Mouse (Mus musculus): ENCODE results near the gene Cd6.

Gene Cd6

DNA sequence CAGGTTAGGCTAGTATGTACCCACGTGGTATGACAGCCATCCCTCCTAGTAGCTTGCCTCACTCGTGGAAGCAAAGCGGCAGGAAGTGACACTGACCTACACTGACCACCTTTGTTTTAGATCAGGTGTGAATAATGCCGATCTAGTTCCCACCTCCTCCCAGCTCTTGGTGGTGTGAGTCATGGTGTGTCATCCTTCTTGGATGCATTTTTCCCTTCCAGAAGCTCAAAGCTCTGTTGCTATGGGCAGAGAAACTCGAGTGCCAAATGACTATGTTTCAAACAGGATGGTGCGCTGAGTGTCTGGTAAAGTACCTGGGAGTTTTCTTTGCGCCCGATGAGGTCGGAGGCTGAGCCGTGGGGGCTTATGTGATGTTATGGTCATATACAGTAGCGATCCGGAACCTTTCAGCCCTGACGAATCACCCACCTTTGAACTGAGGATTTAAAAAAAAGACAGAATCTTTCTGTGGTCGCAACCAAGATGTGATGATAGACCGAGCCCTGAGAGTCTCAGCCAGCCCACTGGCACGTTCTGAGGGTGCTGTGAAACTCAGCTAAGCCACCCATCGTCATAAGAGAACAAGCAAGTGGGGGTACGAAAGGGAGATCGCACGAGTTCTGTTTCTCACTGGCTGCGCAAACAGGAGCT, 66.4 kb downstream of the Cd6 start:
- DNase-seq (ENCODE audit: low read depth, low spot score): peak; percentile 89

DNA sequence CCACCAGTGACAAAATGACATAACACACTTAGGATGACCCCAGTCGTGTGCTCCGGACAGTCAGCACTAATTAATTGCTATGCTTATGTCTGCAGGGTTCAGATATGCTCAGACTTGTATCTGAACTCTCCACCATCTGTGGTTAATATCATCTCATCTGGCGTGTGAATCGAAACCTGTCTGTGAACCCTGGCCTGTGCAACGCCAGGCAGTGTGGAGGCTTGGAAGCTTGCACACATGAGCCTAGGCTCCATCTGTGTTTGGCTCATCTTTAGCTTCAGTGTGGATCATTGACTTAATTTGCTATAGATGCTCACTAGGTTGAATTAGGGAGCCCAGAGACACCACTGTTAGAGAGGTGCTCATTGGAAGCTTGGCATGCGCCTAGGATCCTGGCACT, 67.4 kb downstream of the Cd6 start:
- DNase-seq (ENCODE audit: low read depth, low spot score): peak; percentile 57

DNA sequence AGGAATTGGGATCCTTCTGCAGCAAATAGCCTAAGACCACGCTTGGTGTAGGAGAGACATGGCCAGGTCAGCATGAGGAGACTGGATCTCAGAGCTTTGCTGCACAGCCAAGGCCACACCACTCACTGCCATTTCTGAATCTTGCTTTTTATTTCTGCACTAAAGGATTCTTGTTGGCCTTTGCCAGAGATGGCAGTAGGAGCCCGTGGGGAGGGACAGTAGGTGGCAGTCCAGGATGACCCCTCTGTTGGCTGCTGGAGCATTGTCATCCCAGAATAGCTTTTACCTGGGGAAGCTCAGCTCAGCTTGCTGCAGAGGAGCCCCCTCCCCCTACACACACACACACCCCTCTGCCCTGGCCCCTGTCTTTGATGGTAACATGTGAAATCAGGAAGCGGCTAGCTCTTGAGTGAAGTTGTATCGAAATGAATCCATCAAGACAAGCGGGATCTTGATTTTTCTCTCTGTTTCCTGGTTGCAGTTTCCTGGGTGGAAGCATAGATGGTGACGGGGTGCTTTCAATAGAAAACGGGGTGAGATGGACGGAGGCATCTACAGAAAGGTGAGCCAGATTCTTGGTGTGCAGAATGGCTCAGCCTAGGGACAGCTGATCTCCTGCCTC, 68.0 kb downstream of the Cd6 start:
- DNase-seq (ENCODE audit: low read depth, low spot score): peak; percentile 57

DNA sequence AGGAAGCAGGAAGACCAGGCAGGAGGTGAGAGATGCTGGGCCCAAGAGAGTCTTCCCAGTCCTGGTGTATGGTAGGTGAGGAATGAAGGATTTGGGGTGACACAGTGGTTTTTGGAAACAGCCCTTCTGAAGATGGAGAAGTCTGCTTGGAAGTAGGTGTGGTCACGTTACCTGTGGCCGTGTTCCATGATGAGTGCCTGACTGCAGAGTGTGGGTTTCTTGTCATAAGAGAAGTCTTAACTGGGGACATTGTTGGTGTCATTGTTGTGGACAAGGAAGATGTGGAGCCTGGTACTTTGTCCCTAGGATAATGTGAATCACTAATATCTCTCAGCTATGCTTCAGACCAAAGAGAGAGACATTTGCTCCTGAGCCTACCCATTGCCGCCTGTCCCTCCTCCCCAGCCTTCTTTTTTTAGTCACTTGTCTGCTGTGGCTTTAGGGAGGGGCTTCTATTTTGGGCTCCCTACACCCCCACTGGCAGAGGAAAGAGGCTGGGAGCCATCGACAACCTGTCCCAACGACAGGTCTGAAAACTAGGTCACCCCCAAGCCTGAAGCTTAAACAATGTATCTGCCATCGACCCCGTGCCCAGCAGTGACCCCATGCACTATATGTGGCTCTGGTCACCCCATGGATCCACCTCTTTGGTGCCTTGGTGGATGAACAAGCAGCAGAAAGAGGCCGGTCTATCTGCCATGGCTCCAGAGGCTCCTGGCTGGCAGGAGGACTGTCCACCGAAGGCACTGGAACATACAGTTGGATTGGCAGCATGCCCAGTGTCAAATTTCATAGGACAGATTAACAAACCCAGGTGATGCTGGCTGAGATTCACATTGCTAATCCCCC, 69.7 kb downstream of the Cd6 start:
- DNase-seq (ENCODE audit: low read depth, low spot score): peak; percentile 55

DNA sequence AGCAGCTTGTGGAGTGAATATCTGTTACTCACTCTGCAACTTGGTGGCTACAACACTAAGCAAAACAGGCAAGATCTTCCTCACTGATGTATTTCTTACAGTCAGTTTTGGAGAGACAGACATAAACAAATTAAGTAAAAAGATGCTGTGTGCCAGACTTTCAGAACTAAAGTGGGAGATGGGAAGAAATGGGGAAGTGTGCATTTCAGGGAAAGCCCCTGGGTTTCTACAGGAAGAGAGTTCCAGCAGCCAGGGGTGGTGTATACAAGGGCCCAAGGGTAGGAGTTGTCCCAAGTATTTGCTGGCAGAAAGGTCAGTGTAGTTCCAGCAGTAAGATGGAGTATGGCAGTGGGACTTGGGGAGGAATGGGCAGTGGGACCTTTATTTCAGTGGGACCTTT, 70.3 kb downstream of the Cd6 start:
- DNase-seq (ENCODE audit: low read depth, low spot score): no peak

DNA sequence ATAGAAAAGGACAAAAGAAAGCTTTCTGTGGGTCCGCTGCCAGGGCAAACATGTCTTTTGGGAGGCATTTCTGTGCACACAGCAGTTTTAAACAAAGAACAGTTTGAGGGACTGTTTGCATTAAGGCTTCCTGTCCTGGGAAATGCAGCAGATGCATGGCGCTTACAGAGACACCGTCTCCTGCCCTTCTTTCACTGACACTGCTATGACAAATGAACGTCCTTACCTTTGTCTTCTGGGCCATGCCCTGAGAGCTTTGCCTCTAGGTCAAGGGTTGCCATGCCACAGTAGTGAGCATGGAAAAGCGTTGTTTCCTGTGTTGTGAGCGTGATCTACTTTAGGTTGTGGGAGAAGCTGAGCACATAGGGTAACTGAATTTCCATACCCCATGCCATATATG, 71.2 kb downstream of the Cd6 start:
- no peak for DNase-seq (ENCODE audit: low read depth, low spot score)

DNA sequence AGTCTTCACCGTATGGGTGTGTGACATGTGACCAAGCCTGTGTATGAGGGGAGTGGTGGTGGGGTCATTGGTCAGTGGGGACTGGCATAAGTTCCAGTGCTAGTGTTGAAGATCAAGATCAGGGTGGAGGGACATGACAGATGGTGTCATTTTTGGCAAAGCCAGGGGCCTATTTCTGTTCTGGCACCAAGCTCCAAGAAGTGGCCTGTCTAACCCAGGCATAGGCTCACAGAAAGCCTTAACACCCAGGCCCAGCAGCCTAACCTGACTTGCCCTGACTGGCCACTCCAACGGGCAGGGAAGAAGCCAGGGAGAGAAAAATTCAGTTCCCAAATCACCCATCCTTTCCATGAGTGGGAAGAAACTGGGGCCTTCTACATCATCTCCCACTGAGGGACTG, 72.3 kb downstream of the Cd6 start:
- no peak for DNase-seq (ENCODE audit: low read depth, low spot score)

DNA sequence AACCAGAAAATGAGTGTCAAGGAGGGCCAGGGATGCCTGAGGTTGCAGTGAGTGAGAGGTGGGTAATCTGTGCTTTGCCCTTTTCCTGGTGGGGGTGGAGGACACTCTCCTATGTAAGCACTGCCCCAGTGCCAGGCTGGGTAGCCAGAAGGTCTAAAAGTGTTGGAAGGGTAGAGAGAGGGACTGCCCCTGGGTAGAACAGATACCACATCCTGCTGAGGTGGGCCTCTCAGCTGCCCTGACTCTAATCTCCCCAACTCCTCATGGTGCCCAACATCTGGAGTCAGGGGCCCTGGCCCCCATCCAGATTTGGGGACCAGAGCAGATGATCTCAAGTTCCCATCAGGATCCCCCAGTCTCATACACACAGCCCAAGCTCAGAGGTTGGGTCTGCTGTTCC, 72.7 kb downstream of the Cd6 start:
- peak; percentile 64 for DNase-seq (ENCODE audit: low read depth, low spot score)

DNA sequence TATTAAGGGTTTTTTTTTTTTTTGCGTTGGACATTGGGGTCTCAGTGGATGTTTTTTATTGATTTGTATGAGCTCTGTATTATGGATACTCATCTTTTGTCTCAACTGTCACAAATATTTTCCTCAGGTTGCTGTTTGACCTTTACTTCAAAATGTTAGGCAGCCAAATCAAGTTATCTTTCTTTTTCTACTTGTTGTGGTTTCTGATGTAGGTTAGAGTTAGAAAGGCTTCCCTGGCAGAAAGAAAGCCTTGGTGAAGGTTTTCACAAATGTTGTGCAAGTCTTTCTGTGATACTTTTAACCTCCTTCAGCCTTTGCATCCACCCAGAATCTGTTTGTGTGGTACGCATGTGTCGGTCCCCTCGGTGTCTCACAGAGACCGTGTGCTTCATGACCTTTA, 77.2 kb downstream of the Cd6 start:
- peak; percentile 59 for DNase-seq (ENCODE audit: low read depth, low spot score)

DNA sequence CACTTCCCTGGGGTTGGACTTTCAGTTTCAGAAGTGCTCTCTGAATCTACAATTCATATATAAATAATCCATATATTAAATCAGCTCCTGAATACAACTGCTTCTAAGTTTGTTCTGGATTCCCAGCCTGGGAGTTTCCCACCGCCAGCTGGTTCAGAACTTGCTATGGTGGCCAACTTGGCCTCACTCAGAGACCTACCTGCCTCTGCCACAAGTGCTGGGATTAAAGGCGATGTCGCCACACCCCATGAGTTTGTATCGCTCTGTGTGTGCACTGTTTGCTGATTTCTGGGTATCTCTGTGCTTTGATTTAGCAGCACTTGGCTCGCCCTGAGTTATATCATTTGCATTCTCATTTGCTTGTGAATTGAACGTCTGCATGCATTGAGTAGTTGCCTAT, 77.8 kb downstream of the Cd6 start:
- peak; percentile 58 for DNase-seq (ENCODE audit: low read depth, low spot score)

DNA sequence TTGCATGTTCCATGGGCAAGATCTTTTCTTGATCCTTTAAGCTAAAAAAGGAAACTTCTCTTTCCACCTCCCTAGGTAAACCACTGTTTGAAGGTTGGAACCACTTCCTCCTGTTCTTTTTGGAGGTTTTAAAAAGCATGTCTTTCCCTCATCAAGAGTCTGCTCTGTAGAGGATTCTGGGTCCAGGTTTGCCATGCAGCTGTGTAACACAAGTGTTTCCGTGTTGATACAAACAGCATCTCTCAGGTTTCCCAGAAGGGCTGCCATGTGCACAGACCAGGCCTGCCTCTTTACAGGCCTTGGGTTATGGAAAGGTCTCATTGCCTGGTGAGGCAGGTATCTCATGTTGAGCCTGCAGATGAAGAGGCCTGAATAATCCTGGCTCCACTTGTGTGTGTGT, 78.3 kb downstream of the Cd6 start:
- peak; percentile 62 for DNase-seq (ENCODE audit: low read depth, low spot score)

DNA sequence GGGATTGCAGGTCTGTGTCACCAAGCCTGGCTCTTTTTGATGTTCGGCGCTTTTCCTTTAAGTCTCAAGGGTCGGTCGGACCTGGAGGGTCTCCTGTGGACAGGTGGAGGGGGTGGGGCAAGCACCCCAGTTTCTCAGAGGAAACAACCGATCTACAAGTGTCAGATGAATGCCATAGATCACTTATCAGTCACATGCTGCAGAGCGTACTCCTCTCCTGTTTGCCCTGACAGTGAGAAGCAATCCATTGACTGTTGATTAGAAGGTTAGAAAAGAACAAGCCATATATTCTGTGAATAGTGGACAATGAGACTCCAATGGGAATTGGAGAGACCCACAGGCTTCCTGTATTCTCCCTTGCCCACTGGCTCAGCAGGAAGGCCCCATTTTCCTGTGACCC, 79.7 kb downstream of the Cd6 start:
- peak; percentile 54 for DNase-seq (ENCODE audit: low read depth, low spot score)

DNA sequence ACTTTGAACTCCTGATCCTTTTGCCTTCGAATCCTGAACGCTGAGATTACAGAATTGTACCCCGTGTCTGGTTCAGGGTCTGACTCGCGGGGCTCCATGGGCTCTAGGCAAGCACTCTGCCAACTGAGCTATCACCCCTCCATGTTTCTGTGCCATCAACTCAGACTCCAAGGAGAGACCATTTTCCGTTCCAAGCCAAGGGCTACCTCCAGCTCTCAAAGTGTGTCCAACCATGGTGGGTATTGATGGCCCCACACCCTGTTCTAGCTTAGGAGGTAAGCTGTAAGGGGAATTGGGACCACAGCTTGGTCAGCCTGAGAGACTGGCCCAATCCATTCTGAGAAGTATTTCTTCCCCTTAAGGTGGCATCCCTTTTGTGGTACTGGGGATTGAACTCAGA, 80.6 kb downstream of the Cd6 start:
- peak; percentile 33 for DNase-seq (ENCODE audit: low read depth, low spot score)

DNA sequence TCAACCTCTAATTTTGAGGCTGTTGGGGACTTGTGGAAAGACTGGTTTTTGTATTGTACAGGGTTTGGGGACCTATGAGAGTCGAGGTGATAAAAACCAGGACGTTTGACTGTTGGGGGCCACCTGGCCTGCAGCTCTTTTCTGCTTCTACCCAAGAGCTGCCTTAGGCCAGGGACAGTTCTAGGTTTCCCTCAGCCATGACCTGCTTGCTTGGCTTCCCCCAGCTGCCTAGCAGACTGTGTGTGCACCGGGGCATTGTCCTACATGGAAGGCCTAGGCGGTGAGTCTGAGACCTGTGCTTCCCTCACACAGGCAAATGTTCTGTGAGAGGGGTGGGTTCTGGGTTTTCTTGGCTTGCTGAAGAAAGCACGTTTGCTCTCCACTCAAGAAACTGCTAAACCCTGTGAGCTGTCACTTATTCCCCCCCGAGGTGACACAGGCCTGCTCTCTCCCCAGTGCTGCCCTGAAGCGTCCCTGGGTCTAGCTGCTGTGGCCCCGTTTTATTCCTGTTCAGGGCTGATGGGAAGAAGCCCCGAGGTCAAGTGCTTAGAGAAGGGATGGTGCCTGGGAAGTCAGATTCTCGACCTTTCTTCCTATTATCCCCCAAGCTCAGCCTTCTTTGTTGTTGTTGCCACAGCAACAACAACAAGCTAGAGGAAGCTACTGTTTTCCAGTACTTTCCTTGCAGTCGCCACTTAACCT, 81.3 kb downstream of the Cd6 start:
- peak; percentile 51 for DNase-seq (ENCODE audit: low read depth, low spot score)

DNA sequence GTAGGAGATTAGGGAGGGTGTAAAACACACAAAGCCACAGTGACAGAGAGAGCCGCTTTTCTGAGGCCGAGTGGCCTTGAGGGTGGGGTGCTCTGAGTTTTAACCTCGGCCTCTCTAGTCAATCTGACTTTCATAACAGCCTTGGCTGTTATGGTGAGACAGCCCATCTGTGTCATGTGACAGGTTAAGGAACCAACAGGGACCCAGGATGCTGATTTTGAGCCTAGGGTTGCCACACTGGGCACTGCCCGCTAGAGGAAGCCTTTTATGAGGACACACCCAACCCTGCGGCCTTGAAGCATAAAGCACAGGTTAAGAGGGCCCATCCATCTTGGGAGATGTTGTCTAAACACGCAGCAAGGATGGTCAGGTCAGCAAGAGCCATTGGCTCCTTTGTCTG, 82.1 kb downstream of the Cd6 start:
- peak; percentile 87 for DNase-seq (ENCODE audit: low read depth, low spot score)

DNA sequence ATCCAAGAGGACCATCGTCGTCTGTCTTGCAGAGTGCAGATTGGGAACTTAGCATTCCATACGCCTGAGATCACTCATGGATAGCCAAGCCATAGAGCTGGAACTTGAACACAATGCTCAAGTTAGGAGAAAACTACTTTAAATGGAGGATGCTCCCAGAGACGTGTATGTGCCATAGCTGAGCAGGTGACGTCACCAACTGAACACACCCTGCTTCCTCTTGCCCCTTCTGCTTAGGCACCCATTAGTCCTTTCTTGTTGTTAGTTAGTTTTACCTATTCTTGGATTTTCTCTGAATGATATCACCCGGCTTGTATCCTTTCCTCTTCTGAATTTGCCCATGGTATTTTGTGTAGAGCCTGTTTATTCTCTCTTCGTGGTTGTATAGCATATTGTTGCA, 82.7 kb downstream of the Cd6 start:
- peak; percentile 82 for DNase-seq (ENCODE audit: low read depth, low spot score)

DNA sequence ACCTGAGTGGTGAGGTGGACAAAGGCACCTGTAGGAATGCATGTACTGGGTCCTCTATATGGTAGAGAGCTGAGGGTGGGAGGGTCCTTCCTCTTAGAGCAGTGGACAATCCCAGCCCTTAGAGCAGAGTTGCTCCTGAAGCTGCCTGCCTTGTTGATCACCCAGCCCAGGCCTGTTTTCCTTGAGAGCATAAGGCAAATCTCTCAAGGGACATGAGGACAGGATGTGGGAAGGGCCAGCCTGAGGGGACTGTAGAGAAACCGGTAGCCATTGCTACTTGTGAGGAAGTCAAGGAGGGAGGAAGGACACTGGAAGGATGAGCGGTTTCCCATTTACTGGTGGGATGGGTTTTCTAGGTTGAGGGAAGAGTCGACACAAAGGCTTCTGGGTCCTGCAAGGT, 87.3 kb downstream of the Cd6 start:
- peak; percentile 44 for DNase-seq (ENCODE audit: low read depth, low spot score)

DNA sequence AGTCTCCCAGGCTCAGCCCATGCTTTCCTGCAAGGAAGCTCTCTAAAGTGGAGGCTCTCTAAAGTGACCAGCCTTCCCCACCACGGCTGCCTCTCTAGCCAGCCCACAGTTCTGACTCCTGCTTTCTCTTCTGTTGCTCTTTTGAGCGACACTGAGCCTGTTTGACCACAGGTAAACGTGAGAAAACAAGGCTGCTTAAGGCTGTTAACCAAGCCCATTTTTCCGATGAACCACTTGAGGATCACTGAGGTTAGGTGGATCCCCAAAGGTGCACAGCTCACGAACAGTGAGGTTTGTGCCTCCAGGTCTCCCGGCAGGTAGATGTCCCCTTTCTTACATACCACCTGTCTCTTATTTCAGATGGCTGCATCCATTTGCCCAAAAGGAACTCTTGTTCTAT, 87.7 kb downstream of the Cd6 start:
- DNase-seq (ENCODE audit: low read depth, low spot score): peak; percentile 67

DNA sequence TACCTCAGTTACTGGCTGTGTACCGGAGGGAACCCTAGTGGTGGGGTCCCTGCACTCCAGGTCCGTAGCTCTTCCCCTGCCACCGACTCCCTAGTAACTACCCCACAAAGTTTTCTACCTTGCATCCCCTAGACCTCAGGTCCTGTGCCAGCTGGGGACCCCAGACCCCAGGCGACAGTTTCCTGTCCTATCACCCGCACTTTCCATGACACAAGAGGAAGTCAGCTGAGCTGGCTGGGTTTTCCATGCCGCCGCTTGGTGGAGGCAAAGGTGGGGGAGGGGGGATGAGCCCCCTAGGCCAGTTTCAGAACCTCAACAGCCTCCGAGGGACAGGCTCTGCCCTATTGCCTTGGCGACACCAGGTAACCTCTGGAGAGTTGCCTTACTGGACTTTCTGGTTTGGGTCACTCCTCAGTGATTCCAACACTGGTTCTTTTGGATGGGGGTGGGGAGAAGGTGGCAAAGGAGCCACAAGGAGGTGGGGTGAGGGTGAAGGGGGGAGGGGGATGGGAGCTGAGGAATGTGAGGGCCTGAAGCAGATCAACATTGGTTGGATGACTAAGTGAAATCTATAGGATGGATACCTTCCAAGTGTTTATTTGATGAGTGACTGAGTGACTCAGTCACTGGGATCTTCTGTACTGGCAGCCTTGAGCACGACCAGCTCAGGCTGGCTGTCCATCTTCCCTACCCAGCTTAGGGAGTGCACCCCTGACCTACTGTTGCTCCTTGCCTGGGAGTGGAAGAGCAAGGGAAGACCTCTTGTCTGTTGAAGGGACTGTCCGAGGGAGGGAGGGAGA, 89.0 kb downstream of the Cd6 start:
- DNase-seq (ENCODE audit: low read depth, low spot score): peak; percentile 89

DNA sequence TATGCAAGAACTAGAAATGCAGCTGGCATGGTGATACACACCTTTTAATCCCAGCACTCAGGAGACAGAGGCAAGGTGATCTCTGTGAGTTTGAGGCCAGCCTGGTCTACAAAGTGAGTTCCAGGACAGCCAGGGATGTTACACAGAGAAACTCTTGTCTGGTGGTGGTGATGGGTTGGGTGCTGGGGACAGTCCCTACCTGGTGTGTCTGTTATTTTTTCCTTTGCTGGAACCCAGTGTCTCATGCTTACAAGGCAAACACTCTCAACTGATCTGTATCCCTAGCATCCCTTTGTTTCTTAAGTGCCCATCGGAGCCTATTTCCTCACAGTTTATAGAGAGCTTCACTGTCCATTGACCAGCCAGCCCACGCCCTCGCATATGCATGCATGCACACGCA, 89.9 kb downstream of the Cd6 start:
- DNase-seq (ENCODE audit: low read depth, low spot score): peak; percentile 66
